Mouse (Mus musculus): ENCODE measurements around the gene Gkap1.

Gkap1 gene

GRCm38 (mm10) chr13:58275599-58275998 is at the start of gene Gkap1:
Gene Gkap1, minus strand, starts transcription at chr13:58275699.
- DNase-seq: no peak

- no peak for DNase-seq
Measured at GRCm38 (mm10) chr13:58317768-58318167, 42.3 kb upstream of the Gkap1 start.

- DNase-seq: no peak
Measured at GRCm38 (mm10) chr13:58314991-58315390, 39.5 kb upstream of the Gkap1 start.

GRCm38 (mm10) chr13:58313758-58314157 is 38.3 kb upstream of the Gkap1 start:
- DNase-seq: no peak

GRCm38 (mm10) chr13:58311351-58311750 is 35.9 kb upstream of the Gkap1 start:
- peak; percentile 24 to 58 for DNase-seq

- no peak for DNase-seq
Measured at GRCm38 (mm10) chr13:58309499-58309898, 34.0 kb upstream of the Gkap1 start.

- DNase-seq: no peak
Measured at GRCm38 (mm10) chr13:58307453-58307852, 32.0 kb upstream of the Gkap1 start.

GRCm38 (mm10) chr13:58305230-58305629 is 29.7 kb upstream of the Gkap1 start:
- DNase-seq: no peak

- no peak for DNase-seq
Measured at GRCm38 (mm10) chr13:58302421-58303145, 27.1 kb upstream of the Gkap1 start.

GRCm38 (mm10) chr13:58301961-58302360 is 26.5 kb upstream of the Gkap1 start:
- DNase-seq: no peak

GRCm38 (mm10) chr13:58298756-58299155 is 23.3 kb upstream of the Gkap1 start:
- DNase-seq: no peak

- DNase-seq: no peak
Measured at GRCm38 (mm10) chr13:58295582-58295981, 20.1 kb upstream of the Gkap1 start.

GRCm38 (mm10) chr13:58292811-58293210 is 17.3 kb upstream of the Gkap1 start:
- no peak for DNase-seq

GRCm38 (mm10) chr13:58289308-58289707 is 13.8 kb upstream of the Gkap1 start:
- DNase-seq: no peak

- DNase-seq: peak; percentile 84 to 86
Measured at GRCm38 (mm10) chr13:58287822-58288221, 12.3 kb upstream of the Gkap1 start.

- DNase-seq: peak; percentile 34 to 66
Measured at GRCm38 (mm10) chr13:58283466-58283865, 8.0 kb upstream of the Gkap1 start.

- DNase-seq: peak; percentile 35 to 73
Measured at GRCm38 (mm10) chr13:58281936-58282335, 6.4 kb upstream of the Gkap1 start.

GRCm38 (mm10) chr13:58280528-58280927 is 5.0 kb upstream of the Gkap1 start:
- DNase-seq: no peak

GRCm38 (mm10) chr13:58276256-58276655 is 757 bp upstream of the Gkap1 start:
- DNase-seq: no peak

- DNase-seq: no peak
Measured at GRCm38 (mm10) chr13:58275076-58275475, 423 bp downstream of the Gkap1 start.

- peak; percentile 74 to 90 for DNase-seq
Measured at GRCm38 (mm10) chr13:58274259-58274991, 1.1 kb downstream of the Gkap1 start.

- DNase-seq: peak; percentile 24 to 52
Measured at GRCm38 (mm10) chr13:58273411-58274258, 1.9 kb downstream of the Gkap1 start.

- no peak for DNase-seq
Measured at GRCm38 (mm10) chr13:58266864-58267263, 8.6 kb downstream of the Gkap1 start.
